Mouse (Mus musculus): ENCODE measurements around the gene Chst11. TPM values are rescaled to one million over a fixed set of nuclear protein-coding genes. Genes with fewer than 3 reads are reported as not detected.

Chst11 gene
- total RNA-seq, 2 experiments from 2014 or later: 40.8 to 75.4 TPM

DNA sequence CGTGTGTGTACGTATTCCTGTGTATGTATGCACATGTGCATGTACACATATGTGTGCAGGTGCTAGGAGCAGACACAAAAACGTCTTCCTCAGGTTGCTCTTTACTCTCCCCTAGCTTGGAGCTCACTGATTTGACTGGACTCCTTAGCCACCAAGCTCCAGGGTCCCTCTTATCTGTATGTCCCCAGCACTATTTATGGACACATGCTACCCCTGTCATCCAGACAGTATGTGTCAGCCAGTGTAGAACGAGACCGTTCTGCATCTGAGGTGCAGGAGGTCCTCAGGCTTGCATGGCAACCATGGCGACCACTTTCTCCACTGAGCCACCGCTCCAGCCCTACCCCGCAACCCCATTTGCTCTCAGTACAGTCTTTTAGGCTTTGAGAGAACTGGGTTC lies 93.4 kb downstream of the Chst11 start:
- DNase-seq: no peak

- DNase-seq: no peak
Measured at GRCm38 (mm10) chr10:83079755-83080154, 94.5 kb downstream of the Chst11 start.

- DNase-seq: no peak
Measured at GRCm38 (mm10) chr10:83080275-83080741, 95.0 kb downstream of the Chst11 start.

DNA sequence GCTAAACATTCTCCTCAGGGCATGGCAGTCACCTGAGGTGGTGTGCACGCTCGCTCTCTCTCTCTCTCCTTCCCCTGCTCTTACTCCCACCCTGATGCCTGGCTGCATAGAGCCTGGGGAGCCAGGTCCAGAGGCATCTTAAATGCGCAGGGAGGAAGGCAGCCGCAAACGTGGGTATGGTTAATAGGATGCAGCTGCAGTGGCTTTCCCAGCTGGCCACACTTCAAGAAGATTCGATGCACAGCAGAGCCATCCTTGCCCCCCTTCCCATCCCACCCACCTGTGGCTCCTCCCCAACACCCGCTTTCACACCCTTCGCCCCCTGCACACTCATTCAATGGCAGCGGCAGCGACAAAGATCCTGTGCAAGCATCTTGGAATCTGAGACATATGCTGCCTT lies 95.6 kb downstream of the Chst11 start:
- DNase-seq: no peak

- peak; percentile 40 to 45 for DNase-seq
Measured at GRCm38 (mm10) chr10:83083946-83084345, 98.6 kb downstream of the Chst11 start.

DNA sequence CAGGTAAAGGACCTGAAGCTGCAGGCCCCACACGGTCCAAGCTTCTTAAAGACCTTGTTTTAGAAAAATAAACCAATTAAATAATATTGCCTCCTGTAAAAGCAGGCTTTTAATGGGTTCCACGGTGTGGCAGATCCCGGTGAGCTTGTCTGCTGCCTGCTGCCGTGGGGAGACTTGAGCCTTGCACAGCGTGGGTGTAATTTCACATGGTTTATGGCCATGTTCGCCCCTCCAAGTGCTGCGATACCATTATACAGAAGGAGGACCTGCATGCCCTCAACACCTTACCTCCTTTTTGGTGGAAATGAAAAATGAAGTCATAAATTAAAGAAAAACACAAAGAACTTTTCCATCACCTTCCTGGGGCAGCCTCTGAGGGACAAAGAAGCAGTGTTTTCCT lies 103.0 kb downstream of the Chst11 start:
- DNase-seq: no peak

DNA sequence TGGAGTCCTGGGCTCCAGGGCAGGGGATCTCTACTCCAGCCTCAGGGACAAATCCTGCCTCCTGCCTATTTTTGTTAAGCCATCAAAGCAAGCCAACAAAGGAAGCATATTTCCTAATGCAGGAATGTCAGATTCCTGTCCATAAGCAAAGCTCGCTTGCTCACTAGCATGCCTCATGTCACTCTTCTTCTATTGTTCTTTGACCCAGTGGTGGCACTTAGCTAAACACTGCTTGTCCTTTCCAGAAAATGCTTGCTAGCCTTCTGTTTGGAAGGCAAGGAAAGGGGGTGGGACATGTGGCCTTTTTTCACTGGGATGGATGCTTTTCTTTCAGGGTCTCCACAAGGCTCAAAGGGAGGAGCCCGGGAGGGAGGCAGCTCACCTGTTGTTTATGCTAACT lies 103.5 kb downstream of the Chst11 start:
- DNase-seq: no peak

GRCm38 (mm10) chr10:83090185-83090584 lies 104.9 kb downstream of the Chst11 start:
- no peak for DNase-seq

DNA sequence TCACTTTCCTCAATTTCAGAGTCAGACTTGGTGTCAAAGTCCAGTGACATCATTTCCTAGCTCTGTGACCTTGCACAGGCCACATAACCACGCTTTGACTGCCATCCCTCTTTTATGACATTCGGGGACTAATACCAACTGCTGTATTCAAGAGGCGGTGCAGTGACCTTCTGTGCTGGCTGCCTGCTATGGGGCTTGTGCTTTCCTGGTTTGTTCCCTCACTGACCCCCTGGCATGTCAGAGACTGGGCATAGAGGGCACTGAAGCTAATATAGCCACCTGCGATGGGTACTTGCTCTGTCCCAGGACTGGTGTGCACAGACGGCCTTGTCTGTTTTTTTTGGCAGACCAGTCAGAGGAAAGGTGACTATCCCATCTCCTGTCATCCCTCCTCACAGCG lies 108.4 kb downstream of the Chst11 start:
- DNase-seq: peak; percentile 44 to 50

- DNase-seq: peak in 1 of 2 experiments; percentile 43
Measured at GRCm38 (mm10) chr10:83094248-83094647, 109.0 kb downstream of the Chst11 start.

- no peak for DNase-seq
Measured at GRCm38 (mm10) chr10:83094821-83095725, 109.8 kb downstream of the Chst11 start.

GRCm38 (mm10) chr10:83096257-83096656 lies 111.0 kb downstream of the Chst11 start:
- no peak for DNase-seq

GRCm38 (mm10) chr10:83098940-83099339 lies 113.6 kb downstream of the Chst11 start:
- DNase-seq: peak; percentile 67 to 77

DNA sequence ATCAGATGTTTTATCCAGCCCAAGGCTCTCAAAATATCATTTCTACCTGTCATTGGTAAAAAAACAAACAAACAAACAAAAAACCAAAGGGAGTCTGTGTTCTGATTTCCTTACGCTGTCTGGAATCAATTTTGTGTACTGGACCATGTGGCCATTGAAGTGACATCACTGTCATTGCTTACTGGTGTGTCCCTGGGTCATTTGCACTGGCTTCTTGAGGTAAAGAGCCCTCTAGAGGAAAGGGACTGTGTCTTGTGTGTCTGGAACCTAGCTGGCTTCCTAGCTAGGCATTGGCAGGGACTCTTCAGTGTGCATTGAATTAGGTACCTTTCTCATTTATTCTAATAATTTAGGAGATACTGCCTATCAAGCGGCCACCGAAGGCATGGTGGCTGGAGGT lies 114.4 kb downstream of the Chst11 start:
- DNase-seq: no peak

DNA sequence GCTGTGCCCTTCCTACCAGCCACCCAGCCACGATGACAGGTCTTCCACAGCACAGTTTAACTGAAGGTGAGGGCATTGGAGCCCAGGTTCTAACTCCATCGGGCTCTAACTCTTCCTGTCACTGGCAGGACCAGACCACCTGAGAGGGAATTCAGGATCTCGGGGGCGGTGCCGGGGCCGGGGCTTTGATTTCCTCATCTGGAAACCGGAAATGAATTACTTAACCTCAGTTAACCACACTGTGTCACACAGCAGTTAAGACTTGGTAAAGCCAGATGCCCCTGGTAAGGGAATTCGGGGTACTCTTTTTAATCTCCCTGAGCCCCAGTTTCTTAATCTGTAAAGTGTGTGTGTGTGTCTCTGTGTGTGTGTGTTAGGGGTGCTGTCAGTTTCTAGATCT lies 115.6 kb downstream of the Chst11 start:
- no peak for DNase-seq

- DNase-seq: no peak
Measured at GRCm38 (mm10) chr10:83101421-83102207, 116.3 kb downstream of the Chst11 start.

DNA sequence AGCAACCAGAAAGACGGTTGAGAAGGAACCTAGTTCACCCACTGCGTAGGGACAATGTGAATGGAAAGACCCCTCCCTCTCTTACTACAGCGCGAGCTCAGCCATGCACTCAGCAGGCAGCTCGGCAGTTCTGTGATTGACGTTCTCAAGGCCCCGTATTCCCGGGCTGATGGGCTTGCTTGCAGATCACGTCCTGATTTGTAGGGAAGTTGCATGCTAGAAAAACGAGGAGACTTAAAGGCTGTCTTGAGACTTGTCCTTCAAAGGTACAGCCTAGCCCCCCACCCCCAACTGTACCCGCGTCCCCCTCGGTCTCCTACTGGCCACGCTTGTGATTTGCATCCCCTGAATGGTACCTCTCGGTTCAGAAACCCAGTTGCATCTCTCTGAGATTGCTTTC lies 117.4 kb downstream of the Chst11 start:
- DNase-seq: no peak

GRCm38 (mm10) chr10:83104221-83104620 lies 118.9 kb downstream of the Chst11 start:
- DNase-seq: peak; percentile 75 to 76

DNA sequence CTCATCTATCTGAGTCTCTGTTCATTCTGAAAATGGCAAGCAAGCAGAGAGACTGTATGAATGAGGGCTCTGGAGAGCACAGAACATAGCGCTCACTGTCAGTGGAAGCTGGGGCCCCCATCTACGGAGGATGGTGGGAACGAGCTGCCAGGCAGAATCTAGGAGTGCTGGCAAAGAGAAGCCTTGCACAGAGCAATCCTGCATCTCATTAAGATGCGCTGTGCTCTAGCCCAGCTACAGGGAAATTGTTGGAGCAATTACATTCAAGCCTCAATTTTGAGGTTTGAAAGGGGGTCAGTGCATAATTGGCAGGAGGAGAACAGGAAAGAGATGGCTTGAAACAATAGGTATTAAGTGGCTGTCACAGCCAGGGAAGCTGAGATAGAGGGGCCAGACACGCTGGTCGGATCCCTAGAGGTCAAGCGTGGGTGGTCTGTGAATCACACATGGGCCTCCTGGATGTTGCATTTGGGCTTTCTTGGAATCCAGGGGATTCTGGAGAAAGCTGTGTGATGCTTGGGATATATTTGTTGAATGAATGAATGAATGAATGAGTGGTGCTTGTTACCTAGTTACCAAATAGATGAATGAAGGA lies 121.0 kb downstream of the Chst11 start:
- no peak for DNase-seq

- DNase-seq: peak; percentile 42 to 57
Measured at GRCm38 (mm10) chr10:83107385-83107784, 122.1 kb downstream of the Chst11 start.

- no peak for DNase-seq
Measured at GRCm38 (mm10) chr10:83107921-83108738, 122.8 kb downstream of the Chst11 start.

- no peak for DNase-seq
Measured at GRCm38 (mm10) chr10:83108946-83109345, 123.6 kb downstream of the Chst11 start.
